Mouse (Mus musculus) lung, adult 18-20 months (tissue): ENCODE measurements at regions not wholly inside any gene's neighbourhood (a gene's known extent, or its start where the extent isn't known, plus 50 kb on each side); places are given as distances from the start of the nearest gene placed in this dataset.

Experiments
- DNase-seq, 2 experiments: peaks; one replicate each; pipeline ENCODE4 v3.0.0; 2022; ENCODE audit warnings: mixed read lengths in 2 of 2

DNA sequence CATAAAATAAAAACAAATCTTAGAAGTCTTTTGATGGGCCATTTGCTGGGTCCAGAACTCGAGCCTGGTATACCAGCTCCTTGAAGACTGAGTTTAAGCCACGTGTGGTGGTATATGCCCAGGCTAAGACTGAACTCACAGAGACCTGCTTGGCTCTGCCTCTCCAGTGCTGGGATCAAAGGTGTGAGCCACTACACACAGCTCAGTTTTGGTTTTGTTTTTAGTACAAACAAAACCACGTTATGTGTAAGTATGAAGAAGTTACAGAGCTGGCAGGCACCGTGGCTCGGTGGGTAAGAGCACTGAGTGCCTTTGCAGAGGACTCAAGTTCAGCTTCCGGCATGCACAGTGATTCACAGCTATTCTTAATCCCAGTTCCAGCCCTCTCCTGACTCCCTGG, 75.6 kb downstream of the Wdr5 start:
- DNase-seq: no peak

DNA sequence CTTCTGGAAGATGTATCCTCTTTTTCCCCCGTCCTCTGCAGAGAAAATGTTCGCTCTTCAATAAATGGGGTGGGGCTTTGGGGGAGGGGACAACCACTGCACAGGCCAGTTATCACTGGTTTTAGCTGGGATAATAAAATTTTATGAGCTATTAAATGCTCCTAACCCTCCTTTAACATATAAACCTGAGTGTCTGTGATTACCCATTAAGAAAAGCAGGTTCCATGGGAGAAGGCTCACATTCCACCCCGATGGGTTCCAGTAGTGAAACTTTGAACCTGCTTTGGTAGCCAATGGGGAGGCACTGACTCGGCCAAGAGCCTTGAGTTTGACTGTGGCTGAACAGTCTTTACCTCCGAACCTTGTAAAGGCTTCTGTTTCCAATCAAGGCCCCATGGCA, 76.7 kb downstream of the Wdr5 start:
- no peak for DNase-seq

DNA sequence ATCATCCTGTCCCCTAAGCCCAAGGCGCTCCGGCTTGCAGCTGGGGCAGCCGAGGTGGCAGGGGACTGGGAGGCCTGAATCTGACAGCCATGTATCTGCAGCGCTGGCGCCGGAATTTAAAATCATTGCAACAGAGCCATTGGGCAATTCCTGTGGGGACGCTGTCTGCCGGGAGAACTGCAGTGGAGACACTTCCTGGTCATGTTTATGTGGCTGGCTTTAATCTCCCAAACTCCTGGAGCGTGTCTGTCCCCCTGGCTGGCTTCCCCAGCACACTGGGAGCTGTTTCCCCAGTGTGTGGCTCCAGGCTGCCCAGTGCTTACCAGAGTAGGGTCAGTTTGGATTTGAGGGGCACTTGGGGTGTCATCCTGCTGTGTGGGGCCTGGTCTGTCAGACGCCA, 78.4 kb downstream of the Wdr5 start:
- peak; percentile 77 to 86 for DNase-seq

DNA sequence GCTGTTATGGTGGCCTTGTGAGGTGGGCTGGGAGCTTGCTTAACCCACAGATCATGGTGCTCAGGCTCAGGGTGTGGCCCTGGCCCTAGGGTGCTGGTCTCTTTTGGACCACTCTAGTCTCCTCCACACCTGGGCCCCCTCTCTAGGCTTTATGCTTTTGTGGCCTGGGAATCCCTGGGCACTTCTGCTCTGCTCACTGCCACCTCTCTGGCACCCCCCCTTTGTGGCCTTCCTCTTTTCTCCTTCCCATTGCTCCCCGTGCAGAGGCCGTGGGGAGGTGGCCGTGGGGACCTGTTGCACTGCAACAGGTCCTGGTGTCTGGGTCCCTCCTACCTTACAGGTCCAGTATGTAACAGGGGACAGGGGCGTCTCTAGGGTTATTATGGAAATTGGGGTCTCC, 80.3 kb downstream of the Wdr5 start:
- DNase-seq: no peak

DNA sequence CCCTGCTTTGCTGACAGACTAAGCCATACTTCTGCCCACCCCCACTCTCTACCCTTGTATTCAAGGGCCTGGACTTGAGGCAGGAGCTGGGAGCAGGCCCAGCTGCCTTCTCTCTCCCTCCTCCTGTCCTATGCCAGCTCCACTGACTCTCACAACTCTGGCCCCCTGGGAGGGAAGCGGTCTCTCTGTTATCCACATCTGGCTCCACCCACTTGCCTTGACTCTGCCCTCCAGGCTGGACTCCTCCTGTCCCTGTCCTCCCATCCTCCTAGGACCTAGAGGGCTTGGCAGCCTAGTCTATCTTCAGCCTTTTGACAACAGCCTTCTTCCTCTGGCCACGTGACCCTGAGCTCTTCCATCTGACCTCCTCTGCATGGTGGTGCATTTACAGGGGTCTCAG, 80.0 kb upstream of the Rxra start:
- peak; percentile 43 to 52 for DNase-seq

DNA sequence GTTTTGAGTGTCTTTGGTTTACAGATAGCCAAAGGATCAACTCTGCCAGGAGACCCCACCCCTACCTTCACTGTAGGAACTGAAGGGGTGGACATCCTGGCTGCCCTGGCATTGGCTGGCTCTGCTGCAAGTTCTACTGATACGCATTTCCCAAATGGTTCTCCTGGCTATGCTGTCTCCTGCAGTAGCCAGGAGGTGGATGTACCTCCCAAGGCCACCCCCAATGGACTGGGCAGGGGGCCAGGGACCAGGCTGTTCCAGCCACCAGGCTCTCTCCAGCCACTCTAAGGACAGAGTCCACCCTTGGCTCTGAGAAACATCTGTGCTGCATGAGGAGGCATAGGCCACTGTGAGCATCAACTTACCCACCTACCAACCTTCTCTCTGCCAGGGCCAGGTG, 79.3 kb upstream of the Rxra start:
- DNase-seq: no peak

DNA sequence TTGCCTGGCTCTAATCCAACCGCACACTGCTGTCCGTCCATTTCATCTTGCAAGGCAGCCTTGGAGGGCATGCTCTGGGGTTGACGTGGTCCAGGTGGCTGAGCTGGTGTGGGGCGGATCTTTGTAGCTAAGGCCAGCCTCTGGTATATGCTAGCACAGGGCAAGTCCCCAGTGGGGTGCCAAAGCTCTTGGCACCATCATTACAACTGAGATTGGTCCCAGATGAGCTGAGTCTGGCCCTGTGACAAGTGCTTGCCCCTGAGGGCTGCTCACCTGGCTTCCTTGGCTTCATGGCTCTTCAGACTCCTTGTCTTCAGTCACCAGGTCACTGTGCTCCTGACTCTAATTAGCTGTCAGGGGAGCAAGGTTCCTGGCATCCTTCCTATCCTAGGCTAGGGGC, 78.3 kb upstream of the Rxra start:
- DNase-seq: no peak

DNA sequence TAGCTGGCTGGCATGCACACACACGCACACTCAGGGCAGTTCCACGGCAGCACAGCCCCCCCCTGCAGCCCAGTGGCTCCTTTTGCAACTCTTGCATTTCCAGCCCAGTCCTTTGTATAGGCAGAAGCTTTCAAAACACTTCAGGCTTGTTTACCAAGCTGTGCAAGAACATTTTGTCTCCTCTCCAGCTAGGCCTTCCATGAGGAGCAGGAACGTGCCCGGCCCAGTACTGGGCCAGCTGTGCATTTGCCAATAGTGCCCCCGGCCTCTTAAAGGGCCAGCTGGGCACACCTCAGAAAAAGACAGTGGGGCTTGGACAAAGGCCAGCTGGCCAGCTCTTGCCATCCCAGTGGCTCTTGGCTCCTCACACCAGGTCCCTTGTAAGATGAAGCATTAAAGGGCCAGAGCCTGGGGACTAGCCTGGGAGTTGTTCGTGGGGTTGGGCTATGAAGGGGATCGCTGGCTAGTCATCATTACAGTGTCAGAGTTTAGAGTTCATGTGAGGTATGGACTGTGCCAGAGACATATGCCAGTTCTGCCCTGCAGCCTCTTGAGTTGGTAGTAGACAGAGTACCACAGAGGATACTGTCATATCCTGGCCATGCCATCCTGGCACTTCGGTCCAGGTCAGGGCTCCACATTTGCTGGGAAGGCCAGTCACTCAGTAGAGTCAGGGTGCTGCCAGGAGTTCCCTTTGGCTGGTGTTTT, 77.0 kb upstream of the Rxra start:
- peak; percentile 74 to 88 for DNase-seq

DNA sequence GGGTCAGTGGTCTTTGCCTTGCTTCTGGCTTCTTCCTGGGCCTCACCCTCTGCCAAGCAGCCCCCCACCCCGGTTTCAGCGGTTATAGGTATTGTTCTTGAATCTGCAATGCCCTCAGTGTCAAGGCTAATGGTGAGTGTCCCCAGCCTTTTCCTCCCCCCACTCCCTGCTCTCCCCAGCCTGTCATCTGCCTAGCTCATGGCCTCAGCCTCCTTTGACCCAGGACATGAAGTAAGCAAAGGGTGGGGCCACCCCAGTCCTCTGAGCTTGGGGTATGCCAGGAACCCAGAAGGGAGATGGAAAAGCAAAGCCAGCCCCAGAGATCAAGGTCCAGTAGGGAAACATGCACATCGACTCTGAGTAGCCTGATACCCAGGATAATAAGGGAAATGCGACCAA, 76.5 kb upstream of the Rxra start:
- DNase-seq: peak in 1 of 2 experiments; percentile 19

DNA sequence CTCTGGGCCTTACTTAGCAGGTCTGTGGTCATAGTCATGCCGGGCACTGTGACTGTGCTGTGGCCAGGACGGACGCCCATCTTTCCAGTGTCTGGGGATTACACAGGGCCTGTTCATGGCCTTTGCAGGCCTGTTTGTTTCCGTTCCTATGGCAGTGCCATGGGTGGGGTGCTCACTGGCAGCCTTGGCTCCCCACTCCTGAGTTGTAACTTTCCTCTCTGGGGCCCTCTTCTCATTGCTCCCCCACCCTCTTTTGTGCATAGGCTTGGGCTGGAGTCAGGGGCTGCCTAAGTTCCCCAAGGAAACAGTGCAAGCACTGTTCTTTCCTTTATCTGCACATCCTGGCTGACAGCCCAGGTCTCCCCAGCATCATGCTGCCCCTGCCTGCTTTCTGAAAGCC, 72.9 kb upstream of the Rxra start:
- DNase-seq: no peak

DNA sequence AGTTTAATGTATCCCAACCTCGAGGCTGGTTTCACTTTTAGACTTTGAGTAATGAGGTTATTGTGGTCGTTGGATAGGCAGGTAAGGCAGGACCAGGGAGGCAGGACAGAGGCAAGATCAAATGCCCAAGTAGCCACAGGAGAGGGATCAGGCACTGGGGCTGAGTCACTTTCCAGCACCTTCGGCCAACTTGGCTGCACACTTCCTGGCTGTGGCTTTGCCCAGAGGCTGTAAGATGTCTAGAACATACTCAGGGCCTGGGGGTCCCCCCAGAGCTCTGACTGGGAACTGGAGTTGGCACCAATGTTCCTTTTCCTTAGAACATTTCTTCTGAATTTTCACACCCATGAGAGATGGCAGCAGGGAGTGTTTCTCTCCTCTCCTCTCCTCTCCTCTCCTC, 71.7 kb upstream of the Rxra start:
- DNase-seq: no peak

DNA sequence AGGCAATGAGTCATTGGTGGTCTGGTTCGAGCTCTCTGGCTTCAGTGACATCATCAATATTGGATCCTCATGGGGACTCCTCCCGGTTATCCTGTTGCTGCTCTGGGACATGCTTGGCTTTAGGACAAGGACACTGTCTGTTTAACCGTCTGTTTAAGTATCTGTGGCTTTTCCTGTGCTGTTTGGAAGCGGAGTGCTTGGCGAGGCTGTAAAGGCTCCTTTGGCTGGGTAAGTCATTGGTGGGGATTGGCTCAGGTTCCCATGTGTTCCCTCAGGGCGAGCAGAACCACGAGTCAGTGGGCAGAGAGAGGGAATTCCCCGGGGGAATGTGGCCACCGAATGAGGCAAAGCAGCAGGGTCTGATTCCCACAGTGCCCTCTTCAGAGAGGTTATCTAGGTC, 69.4 kb upstream of the Rxra start:
- no peak for DNase-seq

DNA sequence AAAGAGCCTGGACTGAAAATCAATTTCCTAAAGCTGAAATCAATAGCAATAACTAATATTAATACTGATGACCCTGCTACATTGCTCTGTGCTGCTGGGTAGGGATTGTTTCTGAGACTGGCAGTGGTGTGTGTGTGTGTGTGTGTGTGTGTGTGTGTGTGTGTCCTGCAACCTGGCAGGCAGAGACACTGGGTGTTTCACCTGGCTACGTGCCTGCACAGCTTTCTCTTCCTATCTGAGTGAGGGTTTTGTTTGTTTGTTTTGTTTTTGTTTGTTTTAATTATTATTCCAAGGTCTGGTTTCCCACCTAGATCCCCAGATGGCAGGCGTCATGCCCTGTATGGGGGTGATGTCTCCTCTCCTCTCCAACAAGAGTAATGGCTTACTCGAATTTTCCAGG, 54.5 kb upstream of the Rxra start:
- DNase-seq: no peak

DNA sequence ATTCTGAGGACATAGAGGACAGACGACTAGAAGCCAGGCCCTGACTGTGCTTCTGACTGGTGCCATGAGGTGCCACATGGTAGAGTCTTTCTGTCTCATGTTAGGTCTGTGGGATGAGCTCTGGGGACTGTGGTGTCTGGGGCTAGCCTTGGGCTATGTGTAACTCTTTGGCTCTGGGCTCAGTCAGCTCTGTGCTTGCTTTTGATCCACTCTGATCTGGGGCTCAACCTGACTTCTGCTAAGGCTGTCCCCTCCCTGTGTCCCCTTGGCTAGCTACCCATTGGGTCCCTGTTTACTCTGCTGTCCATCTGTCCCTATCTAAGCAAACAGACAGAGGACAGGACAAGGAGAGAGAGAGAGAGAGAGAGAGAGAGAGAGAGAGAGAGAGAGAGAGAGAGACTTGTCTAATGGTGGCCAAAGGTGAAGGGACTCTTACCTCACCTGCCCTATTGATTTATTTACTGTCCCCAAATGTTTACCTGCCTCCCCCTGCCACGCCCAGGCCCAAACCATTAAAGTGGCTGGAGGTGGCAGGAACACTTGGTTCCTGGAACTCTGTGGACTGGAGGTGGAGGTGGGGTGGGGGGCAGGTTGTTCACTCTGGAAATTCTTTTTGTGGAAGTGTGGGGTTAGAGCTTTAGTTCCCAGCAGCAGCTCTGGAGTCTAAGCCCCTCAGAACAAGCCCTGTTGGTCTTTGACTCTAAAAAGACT, 51.4 kb upstream of the Rxra start:
- DNase-seq: peak in 1 of 2 experiments; percentile 19
